Mouse (Mus musculus) limb, embryonic 14.5 days (tissue): ENCODE data around the gene Pigv. TPM values are rescaled to one million over a fixed set of nuclear protein-coding genes. Genes with fewer than 3 reads are reported as not detected.

Experiments used
- ATAC-seq: fragments of 200-750 bp; cut with Nextera tagmentation; 2 replicates; pipeline ENCODE4 v1.8.0; 2017; ENCODE audit warnings: low read depth, moderate number of reproducible peaks, moderate TSS enrichment; ENCODE audit not compliant: low FRiP score
- DNase-seq: peaks from one replicate; pipeline ENCODE4 v3.0.0-alpha.2; 2015; ENCODE audit warnings: low spot score
- H3K27ac ChIP-seq: fragments of 300-500 bp; sonication (generic); replicated peaks from 2 replicates; pipeline ENCODE4 v1.5.1; 2014; ENCODE audit warnings: low read depth, mild to moderate bottlenecking, low read length, moderate library complexity, mixed read lengths
- H3K27me3 ChIP-seq: fragments of 300-500 bp; sonication (generic); 2 replicates; pipeline ENCODE4 v1.6.1; 2014; ENCODE audit warnings: low read length, mixed read lengths; ENCODE audit not compliant: control insufficient read depth, insufficient read depth
- H3K36me3 ChIP-seq: fragments of 300-500 bp; sonication (generic); 2 replicates; pipeline ENCODE4 v1.6.1; 2014; ENCODE audit warnings: mild to moderate bottlenecking, low read length, moderate library complexity, mixed read lengths; ENCODE audit not compliant: control insufficient read depth, insufficient read depth
- H3K4me1 ChIP-seq: fragments of 300-500 bp; sonication (generic); 2 replicates; pipeline ENCODE4 v1.6.1; 2014; ENCODE audit warnings: antibody characterized with exemption, low read length, mixed read lengths; ENCODE audit not compliant: control insufficient read depth, insufficient read depth
- H3K4me2 ChIP-seq: fragments of 300-500 bp; sonication (generic); replicated peaks from 2 replicates; pipeline ENCODE4 v1.6.1; 2014; ENCODE audit warnings: low read depth, mild to moderate bottlenecking, low read length, moderate library complexity; ENCODE audit not compliant: severe bottlenecking
- H3K4me3 ChIP-seq: fragments of 300-500 bp; sonication (generic); replicated peaks from 2 replicates; pipeline ENCODE4 v1.5.1; 2014; ENCODE audit warnings: low read length
- H3K9ac ChIP-seq: fragments of 300-500 bp; sonication (generic); 2 replicates; pipeline ENCODE4 v1.6.1; 2014; ENCODE audit warnings: mild to moderate bottlenecking, low read depth, low read length, moderate library complexity; ENCODE audit not compliant: severe bottlenecking
- H3K9me3 ChIP-seq: fragments of 300-500 bp; sonication (generic); 2 replicates; pipeline ENCODE4 v1.6.1; 2016; ENCODE audit warnings: low read length; ENCODE audit not compliant: control insufficient read depth
- POLR2A ChIP-seq: fragments of 200-500 bp; IDR thresholded peaks from 2 replicates; pipeline ENCODE4 v1.8.0; 2012; ENCODE audit warnings: inconsistent platforms, mild to moderate bottlenecking, moderate library complexity, borderline replicate concordance; ENCODE audit not compliant: insufficient read depth, insufficient read length; ENCODE audit errors: extremely low read depth
- WGBS: fragments of 180-500 bp; shearing (Covaris S2); extraction: QIAGEN DNeasy Blood & Tissue Kit; methylation state at CpG from one replicate; pipeline ENCODE4 v1.1.7; 2014; 5-methylcytosine and 5-hydroxymethylcytosine counted together
- polyA plus RNA-seq, 2 experiments: library from polyadenylated mRNA; depleted of rRNA in 1 of 2; stranded (reverse) in 1 of 2; unstranded in 1 of 2; fragments of >200 nt; fragmentation: Nextera tagmentation in 1 of 2; extraction: Ambion mirVana in 1 of 2; gene quantifications; 2 replicates each; pipeline versions ENCODE4 v1.2.1 to v1.2.3; 2012 to 2014

The Pigv gene
- polyA plus RNA-seq, 2 experiments, result 10.9 to 12.2 TPM

GRCm38 (mm10) chr4:133619473-133620136, 52.8 kb downstream of the Pigv start:
- WGBS, result 73% methylated on average over 4 of the region's 4 CpGs
- no peak overlapping the region for H3K27ac ChIP-seq
- no peaks in the 10 kb centered on the region for H3K27me3 ChIP-seq
- no peak for TF ChIP-seq POLR2A
- H3K9ac ChIP-seq, result no peak overlapping the region
- no peak for ATAC-seq
- H3K4me2 ChIP-seq, result no peak overlapping the region
- H3K36me3 ChIP-seq, result peaks cover 50% of the 10 kb centered on the region
- no peak overlapping the region for H3K4me3 ChIP-seq
- DNase-seq, result no peak
- no peaks in the 10 kb centered on the region for H3K4me1 ChIP-seq
- no peaks in the 10 kb centered on the region for H3K9me3 ChIP-seq

- no peak overlapping the region for H3K4me3 ChIP-seq
- H3K36me3 ChIP-seq, result peaks cover 55% of the 10 kb centered on the region
- no peak for ATAC-seq
- H3K27ac ChIP-seq, result no peak overlapping the region
- no peaks in the 10 kb centered on the region for H3K4me1 ChIP-seq
- no peak for TF ChIP-seq POLR2A
- no peak overlapping the region for H3K4me2 ChIP-seq
- no peak for DNase-seq
- H3K9ac ChIP-seq, result no peak overlapping the region
- no peaks in the 10 kb centered on the region for H3K9me3 ChIP-seq
- 94% methylated on average over 11 of the region's 11 CpGs for WGBS
- H3K27me3 ChIP-seq, result no peaks in the 10 kb centered on the region
These were observed 54.5 kb downstream of the Pigv start for GRCm38 (mm10) chr4:133617936-133618335.

GRCm38 (mm10) chr4:133615416-133615815, 57.0 kb downstream of the Pigv start:
- no peak overlapping the region for H3K4me2 ChIP-seq
- H3K4me3 ChIP-seq, result no peak overlapping the region
- H3K9me3 ChIP-seq, result peaks cover 6% of the 10 kb centered on the region; the same call in 1 of the 2 replicates
- 77% methylated on average over 10 of the region's 10 CpGs for WGBS
- no peak for TF ChIP-seq POLR2A
- DNase-seq, result no peak
- no peak overlapping the region for H3K27ac ChIP-seq
- peaks cover 70% of the 10 kb centered on the region for H3K36me3 ChIP-seq
- H3K27me3 ChIP-seq, result no peaks in the 10 kb centered on the region
- H3K9ac ChIP-seq, result no peak overlapping the region
- H3K4me1 ChIP-seq, result no peaks in the 10 kb centered on the region
- no peak for ATAC-seq

DNA sequence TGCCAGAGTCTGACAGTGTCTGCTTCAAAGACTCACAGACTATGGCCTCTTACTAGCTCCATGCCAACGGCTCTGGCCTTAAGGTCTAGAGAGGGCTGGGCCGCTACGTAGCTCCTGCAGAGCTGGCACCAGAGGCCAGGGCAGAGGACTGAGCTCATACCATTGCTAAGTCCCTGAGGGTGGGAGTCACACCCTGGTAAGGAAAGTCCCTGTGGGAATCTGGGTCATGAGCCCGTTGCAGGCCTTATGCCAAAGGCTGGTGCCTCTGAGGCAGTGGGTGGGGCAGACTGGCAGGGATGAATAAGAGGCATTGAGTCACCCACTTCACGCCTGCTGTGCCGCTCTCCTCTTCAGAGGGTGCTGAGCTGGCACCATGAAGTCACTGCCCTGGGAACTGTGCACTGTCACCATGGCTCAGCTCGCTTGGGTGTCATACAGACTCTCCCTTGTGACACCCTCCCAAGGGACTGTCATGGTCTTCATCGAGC, 58.1 kb downstream of the Pigv start:
- Histone ChIP-seq H3K9ac (no peak overlapping the region), H3K4me2 (no peak overlapping the region), H3K9me3 (peaks cover 6% of the 10 kb centered on the region; the same call in 1 of the 2 replicates), H3K27ac (no peak overlapping the region), H3K36me3 (peaks cover 70% of the 10 kb centered on the region), H3K27me3 (no peaks in the 10 kb centered on the region), H3K4me3 (no peak overlapping the region), H3K4me1 (no peaks in the 10 kb centered on the region)
- no peak for TF ChIP-seq POLR2A
- DNase-seq (no peak), ATAC-seq (no peak)
- WGBS, result 84% methylated on average over 7 of the region's 8 CpGs

- peaks cover 6% of the 10 kb centered on the region; the same call in 1 of the 2 replicates for H3K9me3 ChIP-seq
- no peaks in the 10 kb centered on the region for H3K4me1 ChIP-seq
- TF ChIP-seq POLR2A, result no peak
- H3K4me3 ChIP-seq, result no peak overlapping the region
- H3K27ac ChIP-seq, result no peak overlapping the region
- no peaks in the 10 kb centered on the region for H3K27me3 ChIP-seq
- H3K9ac ChIP-seq, result no peak overlapping the region
- H3K36me3 ChIP-seq, result peaks cover 73% of the 10 kb centered on the region
- DNase-seq (no peak), ATAC-seq (no peak)
- WGBS, result 80% methylated on average over 1 of the region's 4 CpGs
- no peak overlapping the region for H3K4me2 ChIP-seq
These were observed 58.6 kb downstream of the Pigv start for GRCm38 (mm10) chr4:133613867-133614266.
